Comparison of ENCODE assay signal across 9 mouse cellular contexts in the genomic region with DNA sequence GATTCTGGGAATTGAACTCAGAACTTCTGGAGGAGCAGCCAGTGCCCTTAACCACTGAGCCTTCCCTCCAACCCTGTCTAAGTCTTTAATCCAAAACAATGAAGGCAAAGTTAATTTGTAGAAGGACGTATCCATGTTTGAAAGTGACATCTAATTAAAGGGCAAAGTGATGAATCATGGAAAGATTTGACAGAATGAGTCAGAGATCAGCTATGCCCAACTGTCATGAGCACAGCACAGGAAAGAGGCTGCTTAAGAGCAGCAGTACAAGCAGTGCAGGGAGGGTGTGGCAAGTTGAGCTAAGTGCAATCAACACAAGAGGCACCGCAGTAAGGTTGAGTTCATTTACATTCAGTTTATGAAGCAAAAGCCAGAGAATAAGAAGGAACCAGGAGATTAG.
"Had no signal": no experiment of that assay in that cellular context is flagged by ENCODE, and none has a peak within 500 bp of the region (broad histone marks: within the 10 kb centered on the region; RNA-seq: fewer than 3 reads in every experiment).

No protein-coding gene starts in this region.

- H3K4me3 ChIP-seq: lung, embryonic 15.5 days; megakaryocyte, embryonic 14.5 days; midbrain, embryonic 13.5 days; midbrain, embryonic 15.5 days; neural tube, embryonic 12.5 days had no signal

- H3K27me3 ChIP-seq: lung, embryonic 15.5 days; midbrain, embryonic 13.5 days; midbrain, embryonic 15.5 days; neural tube, embryonic 12.5 days had no signal

- ATAC-seq: lung, postnatal 0 days; midbrain, embryonic 15.5 days had no signal

- H3K36me3 ChIP-seq: lung, embryonic 15.5 days; midbrain, embryonic 13.5 days; midbrain, embryonic 15.5 days; neural tube, embryonic 12.5 days had no signal

- DNase-seq: lung, adult 2 months; right cerebral cortex, postnatal 14 days; thymus, adult 18-20 months had no signal
